In genomic region chr10:61325782-61326328, GRCm38 (mm10) we compare ENCODE assay signal across 17 mouse cellular contexts. TPM values are rescaled to one million over a fixed set of nuclear protein-coding genes. Genes with fewer than 3 reads are reported as not detected.
A peak's percentile ranks its signal among the peaks of the same experiment; 100 is the strongest.
DNase-seq lines count a peak whose midpoint lies in the region; ATAC-seq and TF ChIP-seq lines count a peak whose summit lies in the region.
"Had no signal": no experiment of that assay in that cellular context is flagged by ENCODE, and none has a peak within 500 bp of the region (broad histone marks: within the 10 kb centered on the region; RNA-seq: fewer than 3 reads in every experiment).

No protein-coding gene starts in this region.

- 25% methylated on average over 9 of the region's 9 CpGs for WGBS in heart, postnatal 0 days
- WGBS in stomach, embryonic 16.5 days, result 44% methylated on average over 9 of the region's 9 CpGs
- 37% methylated on average over 9 of the region's 9 CpGs for WGBS in stomach, postnatal 0 days
- 45% methylated on average over 9 of the region's 9 CpGs for WGBS in embryonic facial prominence, embryonic 10.5 days

- ATAC-seq in heart, postnatal 0 days (ENCODE audit: insufficient read depth, low read depth), result peak; percentile 50
- ATAC-seq in stomach, embryonic 16.5 days (ENCODE audit: insufficient read depth, low FRiP score), result peak; percentile 30; the same call in 1 of the 2 replicates
- no peak for ATAC-seq in stomach, postnatal 0 days (ENCODE audit: low FRiP score, low TSS enrichment)
- no peak for ATAC-seq in CD4-positive, CD25-positive, alpha-beta regulatory T cell, adult 4 months
- ATAC-seq: forebrain, embryonic 14.5 days had no signal

- H3K27ac ChIP-seq in heart, postnatal 0 days (ENCODE audit: low read depth), result no peak overlapping the region
- H3K27ac ChIP-seq in stomach, embryonic 16.5 days (ENCODE audit: low read length), result no peak overlapping the region; the same call in 1 of the 2 replicates
- no peak overlapping the region for H3K27ac ChIP-seq in stomach, postnatal 0 days (replicated peaks)
- no peak overlapping the region; the same call in 1 of the 2 replicates for H3K27ac ChIP-seq in embryonic facial prominence, embryonic 10.5 days (replicated peaks)
- H3K27ac ChIP-seq: layer of hippocampus, adult 2 months; liver, embryonic 15.5 days; neural tube, embryonic 12.5 days had no signal

- no peak for TF ChIP-seq EP300 in heart, postnatal 0 days (IDR thresholded peaks at IDR 0.05; ENCODE audit: low read depth)
- no peak for TF ChIP-seq EP300 in stomach, postnatal 0 days (optimal IDR thresholded peaks at IDR 0.05)

- intact Hi-C loops in heart, postnatal 10 days (cut with DNase I), result loop anchor here (5.0 kb wide), 1 partner anchor 49 kb away; no protein-coding TSS in a partner anchor

- no peaks in the 10 kb centered on the region for H3K27me3 ChIP-seq in heart, postnatal 0 days (ENCODE audit: control insufficient read depth, insufficient read depth, low read length)
- no peaks in the 10 kb centered on the region for H3K27me3 ChIP-seq in stomach, embryonic 16.5 days (ENCODE audit: control insufficient read depth, insufficient read depth, low read length)
- no peaks in the 10 kb centered on the region for H3K27me3 ChIP-seq in stomach, postnatal 0 days (ENCODE audit: control insufficient read depth, insufficient read depth, low read length)
- H3K27me3 ChIP-seq in embryonic facial prominence, embryonic 10.5 days (replicated peaks; ENCODE audit: low read depth, poor library complexity, severe bottlenecking), result no peaks in the 10 kb centered on the region
- H3K27me3 ChIP-seq: liver, embryonic 15.5 days; neural tube, embryonic 12.5 days had no signal

- no peak overlapping the region for H3K9ac ChIP-seq in heart, postnatal 0 days (replicated peaks; ENCODE audit: low read depth, low read length)
- H3K9ac ChIP-seq in stomach, embryonic 16.5 days (ENCODE audit: low read length), result 0 out of 2 replicates have a peak overlapping the region, but pooled peaks have one; percentile 21
- no peak overlapping the region for H3K9ac ChIP-seq in stomach, postnatal 0 days (ENCODE audit: low read length)
- H3K9ac ChIP-seq: liver, embryonic 15.5 days; neural tube, embryonic 12.5 days had no signal

- no peak overlapping the region for H3K4me2 ChIP-seq in heart, postnatal 0 days (ENCODE audit: low read depth, low read length)
- no peak overlapping the region for H3K4me2 ChIP-seq in stomach, embryonic 16.5 days (ENCODE audit: low read depth, low read length)
- H3K4me2 ChIP-seq in stomach, postnatal 0 days (replicated peaks; ENCODE audit: low read depth), result no peak overlapping the region
- H3K4me2 ChIP-seq: liver, embryonic 15.5 days; neural tube, embryonic 12.5 days had no signal

- no peak for DNase-seq in heart, postnatal 0 days (ENCODE audit: low spot score)
- DNase-seq in heart, postnatal 10 days, result no peak
- no peak for DNase-seq in stomach, postnatal 0 days (ENCODE audit: low spot score)
- DNase-seq in embryonic facial prominence, embryonic 10.5 days (ENCODE audit: low spot score), result peak; percentile 45
- peak; percentile 34 for DNase-seq in yolk sac, embryonic 10.5 days (ENCODE audit: low spot score)
- DNase-seq in thymus, postnatal 0 days (ENCODE audit: low spot score), result no peak
- DNase-seq: cerebellum, adult 2 months; kidney, adult 11 months; spleen, adult 18-20 months had no signal

- peaks cover 18% of the 10 kb centered on the region for H3K4me1 ChIP-seq in heart, postnatal 0 days (ENCODE audit: control insufficient read depth, insufficient read depth)
- peaks cover 3% of the 10 kb centered on the region; the same call in 1 of the 2 replicates for H3K4me1 ChIP-seq in stomach, embryonic 16.5 days (ENCODE audit: control insufficient read depth, insufficient read depth, low read length)
- no peaks in the 10 kb centered on the region for H3K4me1 ChIP-seq in stomach, postnatal 0 days (replicated peaks; ENCODE audit: control insufficient read depth, insufficient read depth)
- peaks cover 44% of the 10 kb centered on the region for H3K4me1 ChIP-seq in embryonic facial prominence, embryonic 10.5 days
- H3K4me1 ChIP-seq: liver, embryonic 15.5 days; megakaryocyte, embryonic 14.5 days had no signal

- H3K9me3 ChIP-seq in heart, postnatal 0 days (replicated peaks; ENCODE audit: control insufficient read depth, low read length), result no peaks in the 10 kb centered on the region
- no peaks in the 10 kb centered on the region for H3K9me3 ChIP-seq in stomach, embryonic 16.5 days (replicated peaks; ENCODE audit: control insufficient read depth, low read length)
- no peaks in the 10 kb centered on the region for H3K9me3 ChIP-seq in stomach, postnatal 0 days (ENCODE audit: control insufficient read depth, low read length)
- no peaks in the 10 kb centered on the region for H3K9me3 ChIP-seq in embryonic facial prominence, embryonic 10.5 days
- H3K9me3 ChIP-seq: liver, embryonic 15.5 days; neural tube, embryonic 12.5 days had no signal

- H3K36me3 ChIP-seq in heart, postnatal 0 days (replicated peaks; ENCODE audit: control insufficient read depth, insufficient read depth, low read length), result peaks cover 23% of the 10 kb centered on the region
- no peaks in the 10 kb centered on the region; the same call in 1 of the 2 replicates for H3K36me3 ChIP-seq in stomach, embryonic 16.5 days (ENCODE audit: control insufficient read depth, insufficient read depth, low read length)
- no peaks in the 10 kb centered on the region; the same call in 1 of the 2 replicates for H3K36me3 ChIP-seq in stomach, postnatal 0 days (ENCODE audit: control insufficient read depth, insufficient read depth, low read length)
- peaks cover 30% of the 10 kb centered on the region for H3K36me3 ChIP-seq in embryonic facial prominence, embryonic 10.5 days (replicated peaks)

- H3K4me3 ChIP-seq in heart, postnatal 0 days (ENCODE audit: low read depth, low read length), result no peak overlapping the region
- no peak overlapping the region for H3K4me3 ChIP-seq in stomach, embryonic 16.5 days (replicated peaks; ENCODE audit: low read length)
- H3K4me3 ChIP-seq in stomach, postnatal 0 days (ENCODE audit: low read depth, low read length), result no peak overlapping the region
- no peak overlapping the region for H3K4me3 ChIP-seq in embryonic facial prominence, embryonic 10.5 days
- H3K4me3 ChIP-seq: layer of hippocampus, adult 2 months; liver, embryonic 15.5 days; megakaryocyte, embryonic 14.5 days; neural tube, embryonic 12.5 days had no signal

- no peak for TF ChIP-seq CTCF in heart, postnatal 0 days (IDR thresholded peaks at IDR 0.05; ENCODE audit: low read depth)
- TF ChIP-seq CTCF in stomach, postnatal 0 days (IDR thresholded peaks at IDR 0.05; ENCODE audit: low read depth), result no peak

RNA-seq across cellular contexts. Expression of gene Prf1, which starts 28.2 kb away (rescaled TPM):
- total RNA-seq in heart, postnatal 0 days (2014; rRNA removed; ENCODE audit: low replicate concordance), result not detected in 2 replicates
- 0.04 TPM in 1 of 2 replicates, not detected in the other for polyA plus RNA-seq in heart, postnatal 0 days (2015; fragmentation: Nextera tagmentation; extraction: Ambion mirVana)
- total RNA-seq in heart, postnatal 10 days (2021), result not detected
- not detected in 2 replicates for polyA plus RNA-seq in stomach, embryonic 16.5 days (2015; fragmentation: Nextera tagmentation; extraction: Ambion mirVana)
- polyA plus RNA-seq in stomach, postnatal 0 days (2015; fragmentation: Nextera tagmentation; extraction: Ambion mirVana), result 0.05 TPM in 1 of 2 replicates, not detected in the other
- polyA plus RNA-seq in embryonic facial prominence, embryonic 10.5 days (2016; fragmentation: Nextera tagmentation; extraction: Ambion mirVana), result not detected in 2 replicates
- polyA plus RNA-seq in CD4-positive, CD25-positive, alpha-beta regulatory T cell, adult 4 months (2017; shearing (Covaris generic)), result 10 to 100 TPM in 1 of 2 experiments, 1 to 10 TPM in 1; 6.8 to 14.3 TPM
- polyA plus RNA-seq in thymus, postnatal 0 days (2015; fragmentation: Nextera tagmentation; extraction: Ambion mirVana), result 3.1 and 3.6 TPM in 2 replicates
- total RNA-seq: gastrocnemius, adult 8-10 months; layer of hippocampus, adult 2 months had no signal
- polyA plus RNA-seq: cerebellum, adult 2 months; forebrain, embryonic 14.5 days; neural tube, embryonic 12.5 days had no signal

RNA-seq across cellular contexts. Expression of gene Adamts14, which starts 52.6 kb away (rescaled TPM):
- total RNA-seq in heart, postnatal 0 days (2014; rRNA removed; ENCODE audit: low replicate concordance), result 4.3 and 6.1 TPM in 2 replicates
- polyA plus RNA-seq in heart, postnatal 0 days (2015; fragmentation: Nextera tagmentation; extraction: Ambion mirVana), result 1.0 and 1.2 TPM in 2 replicates
- total RNA-seq in heart, postnatal 10 days (2021), result 1 to 10 TPM; 4.9 to 7.1 TPM
- 1.6 and 1.8 TPM in 2 replicates for polyA plus RNA-seq in stomach, embryonic 16.5 days (2015; fragmentation: Nextera tagmentation; extraction: Ambion mirVana)
- 1.1 TPM in 2 replicates for polyA plus RNA-seq in stomach, postnatal 0 days (2015; fragmentation: Nextera tagmentation; extraction: Ambion mirVana)
- 0.40 and 0.42 TPM in 2 replicates for polyA plus RNA-seq in embryonic facial prominence, embryonic 10.5 days (2016; fragmentation: Nextera tagmentation; extraction: Ambion mirVana)
- under 1 TPM in 1 of 2 experiments, not detected in 1; 0.11 TPM for polyA plus RNA-seq in CD4-positive, CD25-positive, alpha-beta regulatory T cell, adult 4 months (2017; shearing (Covaris generic))
- polyA plus RNA-seq in thymus, postnatal 0 days (2015; fragmentation: Nextera tagmentation; extraction: Ambion mirVana), result 0.31 and 0.49 TPM in 2 replicates

RNA-seq across cellular contexts. Expression of gene Pald1, which starts 57.5 kb away (rescaled TPM):
- total RNA-seq in heart, postnatal 0 days (2014; rRNA removed; ENCODE audit: low replicate concordance), result 27.7 and 66.8 TPM in 2 replicates
- 13.8 and 17.9 TPM in 2 replicates for polyA plus RNA-seq in heart, postnatal 0 days (2015; fragmentation: Nextera tagmentation; extraction: Ambion mirVana)
- total RNA-seq in heart, postnatal 10 days (2021), result 10 to 100 TPM; 43.3 to 44.7 TPM
- 17.0 and 18.1 TPM in 2 replicates for polyA plus RNA-seq in stomach, embryonic 16.5 days (2015; fragmentation: Nextera tagmentation; extraction: Ambion mirVana)
- polyA plus RNA-seq in stomach, postnatal 0 days (2015; fragmentation: Nextera tagmentation; extraction: Ambion mirVana), result 5.6 and 5.7 TPM in 2 replicates
- 29.9 and 35.3 TPM in 2 replicates for polyA plus RNA-seq in embryonic facial prominence, embryonic 10.5 days (2016; fragmentation: Nextera tagmentation; extraction: Ambion mirVana)
- polyA plus RNA-seq in CD4-positive, CD25-positive, alpha-beta regulatory T cell, adult 4 months (2017; shearing (Covaris generic)), result not detected
- 2.7 and 3.1 TPM in 2 replicates for polyA plus RNA-seq in thymus, postnatal 0 days (2015; fragmentation: Nextera tagmentation; extraction: Ambion mirVana)

Comparison
In these comparisons a context has a peak if more than half of its experiments do, and no peak if none do; other contexts are left out.
1. ATAC-seq: peak in heart, postnatal 0 days (single experiment) and stomach, embryonic 16.5 days (single experiment); none in stomach, postnatal 0 days (single experiment) and CD4-positive, CD25-positive, alpha-beta regulatory T cell, adult 4 months (single experiment).
2. DNase-seq: peak in embryonic facial prominence, embryonic 10.5 days (single experiment) and yolk sac, embryonic 10.5 days (single experiment); none in heart, postnatal 0 days (single experiment), heart, postnatal 10 days (0 of 2), stomach, postnatal 0 days (single experiment) and thymus, postnatal 0 days (single experiment).